ENCODE assay signal across 11 mouse cellular contexts in the genomic region with DNA sequence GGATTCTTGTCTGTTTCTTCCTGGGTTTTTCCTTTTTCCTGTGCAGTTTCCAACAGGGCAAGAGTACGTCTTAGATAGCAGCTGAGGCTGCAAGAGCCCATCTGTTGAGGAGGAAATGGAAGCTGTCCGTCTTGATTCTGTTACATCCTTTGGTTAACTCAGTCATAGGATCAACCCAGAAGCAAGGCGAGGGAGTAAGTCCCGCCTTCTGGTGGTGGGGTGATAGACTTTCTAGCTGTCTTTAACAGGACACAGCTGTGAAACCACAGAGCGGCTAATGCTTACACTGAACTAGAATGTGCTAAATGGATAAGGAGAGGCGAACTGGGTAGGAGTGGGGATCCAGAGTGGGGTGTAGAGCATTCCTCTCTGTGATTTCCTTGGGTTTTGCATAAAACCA.
DNase-seq lines count a peak whose midpoint lies in the region; ATAC-seq and TF ChIP-seq lines count a peak whose summit lies in the region.
"Had no signal": no experiment of that assay in that cellular context is flagged by ENCODE, and none has a peak within 500 bp of the region (broad histone marks: within the 10 kb centered on the region; RNA-seq: fewer than 3 reads in every experiment).

No protein-coding gene starts in this region.

- no peaks in the 10 kb centered on the region for H3K36me3 ChIP-seq in heart, embryonic 12.5 days
- no peaks in the 10 kb centered on the region for H3K36me3 ChIP-seq in heart, adult 2 months (ENCODE audit: control insufficient read depth, insufficient read depth, low read length)
- H3K36me3 ChIP-seq in midbrain, embryonic 11.5 days (ENCODE audit: control insufficient read depth, insufficient read depth, low read length) = no peaks in the 10 kb centered on the region
- H3K36me3 ChIP-seq: liver, embryonic 15.5 days had no signal

- intact Hi-C loops in heart, adult 2 months (cut with DNase I) = no loop called here

- H3K9ac ChIP-seq in heart, embryonic 12.5 days = no peak overlapping the region
- H3K9ac ChIP-seq in heart, adult 2 months (ENCODE audit: low read depth, low read length) = no peak overlapping the region
- H3K9ac ChIP-seq in midbrain, embryonic 11.5 days (ENCODE audit: low read length) = no peak overlapping the region
- H3K9ac ChIP-seq: liver, embryonic 15.5 days had no signal

- no peaks in the 10 kb centered on the region for H3K79me2 ChIP-seq in heart, adult 2 months (replicated peaks; ENCODE audit: control insufficient read depth, insufficient read depth, low read length)

- H3K4me1 ChIP-seq in heart, embryonic 12.5 days (replicated peaks) = peaks cover 39% of the 10 kb centered on the region
- peaks cover 3% of the 10 kb centered on the region; the same call in 1 of the 2 replicates for H3K4me1 ChIP-seq in heart, adult 2 months (ENCODE audit: control insufficient read depth, insufficient read depth, low read length)
- H3K4me1 ChIP-seq in midbrain, embryonic 11.5 days (ENCODE audit: control insufficient read depth, insufficient read depth, low read length) = 0 out of 2 replicates have a peak, but pooled peaks cover 2% of the 10 kb centered on the region
- H3K4me1 ChIP-seq: liver, embryonic 15.5 days had no signal

- H3K4me2 ChIP-seq in heart, embryonic 12.5 days = no peak overlapping the region
- H3K4me2 ChIP-seq in midbrain, embryonic 11.5 days = no peak overlapping the region
- H3K4me2 ChIP-seq: liver, embryonic 15.5 days had no signal

- H3K27ac ChIP-seq in heart, embryonic 12.5 days (ENCODE audit: poor library complexity, severe bottlenecking) = peak overlapping the region; percentile 45; the same call in 1 of the 2 replicates
- no peak overlapping the region for H3K27ac ChIP-seq in heart, adult 2 months
- H3K27ac ChIP-seq in midbrain, embryonic 11.5 days (ENCODE audit: low read depth, low read length) = no peak overlapping the region
- H3K27ac ChIP-seq: liver, embryonic 15.5 days had no signal

- H3K4me3 ChIP-seq in heart, embryonic 12.5 days = no peak overlapping the region
- no peak overlapping the region for H3K4me3 ChIP-seq in heart, adult 2 months
- H3K4me3 ChIP-seq in midbrain, embryonic 11.5 days (ENCODE audit: low read depth, low read length) = no peak overlapping the region
- H3K4me3 ChIP-seq: liver, embryonic 15.5 days had no signal

- H3K27me3 ChIP-seq in heart, embryonic 12.5 days (replicated peaks) = no peaks in the 10 kb centered on the region
- H3K27me3 ChIP-seq in heart, adult 2 months (ENCODE audit: control insufficient read depth, insufficient read depth, low read length) = no peaks in the 10 kb centered on the region
- no peaks in the 10 kb centered on the region for H3K27me3 ChIP-seq in midbrain, embryonic 11.5 days (ENCODE audit: control insufficient read depth, insufficient read depth, low read length)
- H3K27me3 ChIP-seq: liver, embryonic 15.5 days had no signal

- WGBS in heart, embryonic 12.5 days = 50% methylated on average over 6 of the region's 6 CpGs
- 41% methylated on average over 6 of the region's 6 CpGs for WGBS in heart, adult 2 months
- 80% methylated on average over 6 of the region's 6 CpGs for WGBS in midbrain, embryonic 11.5 days

- TF ChIP-seq POLR2A in heart, adult 2 months (IDR thresholded peaks at IDR 0.05; ENCODE audit: insufficient read depth, low read depth, low read length) = no peak

- H3K9me3 ChIP-seq in heart, embryonic 12.5 days (replicated peaks) = peaks cover 8% of the 10 kb centered on the region
- no peaks in the 10 kb centered on the region for H3K9me3 ChIP-seq in midbrain, embryonic 11.5 days (ENCODE audit: control insufficient read depth, low read length)
- H3K9me3 ChIP-seq: liver, embryonic 15.5 days had no signal

- TF ChIP-seq CTCF in heart, adult 2 months (IDR thresholded peaks at IDR 0.05) = no peak

- ATAC-seq in heart, embryonic 12.5 days (ENCODE audit: insufficient number of reproducible peaks, low FRiP score) = peak; percentile 61
- ATAC-seq in CD4-positive, CD25-positive, alpha-beta regulatory T cell, adult 4 months = peak; percentile 46
- peak; percentile 48 for ATAC-seq in inflammation-experienced regulatory T-cells, adult 6 months
- peak; percentile 59 for ATAC-seq in megakaryocyte, adult 5-6 weeks (ENCODE audit: poor library complexity, severe bottlenecking)
- ATAC-seq in midbrain, embryonic 11.5 days (ENCODE audit: low FRiP score) = no peak

- no peak for DNase-seq in heart, adult 2 months
- no peak for DNase-seq in adrenal gland, adult 2 months
- DNase-seq in midbrain, embryonic 11.5 days (ENCODE audit: low spot score, missing footprints) = no peak
- DNase-seq in gastrocnemius, adult 18-20 months (ENCODE audit: low spot score) = no peak
- DNase-seq: B cell, adult 2 months; spleen, adult 18-20 months had no signal

- no peak for TF ChIP-seq EP300 in heart, adult 2 months (IDR thresholded peaks at IDR 0.05; ENCODE audit: insufficient read depth, low read depth, low read length)
